Mouse (Mus musculus) kidney, embryonic 16.5 days (tissue): Measurements from ENCODE around the gene Gm3336. TPM values are rescaled to one million over a fixed set of nuclear protein-coding genes. Genes with fewer than 3 reads are reported as not detected.

Source experiments
- ATAC-seq: fragments of 200-750 bp; cut with Nextera tagmentation; 2 replicates; pipeline ENCODE4 v1.8.0; 2017; ENCODE audit warnings: moderate TSS enrichment; ENCODE audit not compliant: low FRiP score, low TSS enrichment
- H3K27ac ChIP-seq: fragments of 300-500 bp; sonication (generic); 2 replicates; pipeline ENCODE4 v1.5.1; 2014; ENCODE audit warnings: low read length
- H3K27me3 ChIP-seq: fragments of 300-500 bp; sonication (generic); 2 replicates; pipeline ENCODE4 v1.6.1; 2014; ENCODE audit warnings: low read length, control low read depth, mixed read lengths; ENCODE audit not compliant: insufficient read depth
- H3K36me3 ChIP-seq: fragments of 300-500 bp; sonication (generic); 2 replicates; pipeline ENCODE4 v1.6.1; 2014; ENCODE audit warnings: low read length, control low read depth, mixed read lengths; ENCODE audit not compliant: insufficient read depth
- H3K4me1 ChIP-seq: fragments of 300-500 bp; sonication (generic); 2 replicates; pipeline ENCODE4 v1.6.1; 2014; ENCODE audit warnings: low read length, control low read depth, mixed read lengths; ENCODE audit not compliant: insufficient read depth
- H3K4me2 ChIP-seq: fragments of 300-500 bp; sonication (generic); replicated peaks from 2 replicates; pipeline ENCODE4 v1.6.1; 2014; ENCODE audit warnings: low read depth, low read length
- H3K4me3 ChIP-seq: fragments of 300-500 bp; sonication (generic); 2 replicates; pipeline ENCODE4 v1.5.1; 2014; ENCODE audit warnings: mild to moderate bottlenecking, low read length
- H3K9ac ChIP-seq: fragments of 300-500 bp; sonication (generic); replicated peaks from 2 replicates; pipeline ENCODE4 v1.6.1; 2014; ENCODE audit warnings: low read length
- H3K9me3 ChIP-seq: fragments of 300-500 bp; sonication (generic); 2 replicates; pipeline ENCODE4 v1.6.1; 2016; ENCODE audit warnings: low read length, control low read depth
- WGBS: fragments of 180-500 bp; shearing (Covaris S2); extraction: QIAGEN DNeasy Blood & Tissue Kit; methylation state at CpG from one replicate; pipeline ENCODE4 v1.1.7; 2014; 5-methylcytosine and 5-hydroxymethylcytosine counted together
- polyA plus RNA-seq: library from polyadenylated mRNA; unstranded; fragments of >200 nt; fragmentation: Nextera tagmentation; extraction: Ambion mirVana; gene quantifications from 2 replicates; pipeline ENCODE4 v1.2.1, GENCODE M21; 2015

Gene Gm3336
- 0.52 and 0.76 TPM in 2 replicates for polyA plus RNA-seq

GRCm38 (mm10) chr8:70718297-70718696 lies at the start of gene Gm3336:
TSS of gene Gm3336 (plus strand) at chr8:70718543.
- no peaks in the 10 kb centered on the region for H3K36me3 ChIP-seq
- no peak within 1 kb of the TSS for H3K27ac ChIP-seq
- H3K4me1 ChIP-seq = peaks cover 7% of the 10 kb centered on the region
- no peaks in the 10 kb centered on the region for H3K27me3 ChIP-seq
- 5% methylated on average over 19 of the region's 19 CpGs for WGBS
- no peak within 1 kb of the TSS for H3K4me3 ChIP-seq
- ATAC-seq = peak; percentile 8; the same call in 1 of the 2 replicates
- no peak within 1 kb of the TSS; the same call in 1 of the 2 replicates for H3K9ac ChIP-seq
- no peak within 1 kb of the TSS for H3K4me2 ChIP-seq
- no peaks in the 10 kb centered on the region for H3K9me3 ChIP-seq

GRCm38 (mm10) chr8:70671615-70672324 lies 46.6 kb upstream of the Gm3336 start:
- H3K27ac ChIP-seq = peak overlapping the region; percentile 80; the same call in 1 of the 2 replicates
- no peaks in the 10 kb centered on the region for H3K36me3 ChIP-seq
- no peak for ATAC-seq
- peaks cover 34% of the 10 kb centered on the region for H3K4me1 ChIP-seq
- H3K4me2 ChIP-seq = no peak overlapping the region
- H3K9ac ChIP-seq = no peak overlapping the region
- no peaks in the 10 kb centered on the region for H3K27me3 ChIP-seq
- WGBS = 62% methylated on average over 10 of the region's 10 CpGs
- H3K9me3 ChIP-seq = no peaks in the 10 kb centered on the region
- no peak overlapping the region for H3K4me3 ChIP-seq

GRCm38 (mm10) chr8:70672325-70673078 lies 45.8 kb upstream of the Gm3336 start:
- H3K9ac ChIP-seq = peak overlapping the region; percentile 74
- no peaks in the 10 kb centered on the region for H3K27me3 ChIP-seq
- H3K4me1 ChIP-seq = peaks cover 40% of the 10 kb centered on the region
- peak overlapping the region; percentile 61 for H3K4me3 ChIP-seq
- WGBS = 37% methylated on average over 19 of the region's 19 CpGs
- no peak; the same call in 1 of the 2 replicates for ATAC-seq
- no peaks in the 10 kb centered on the region for H3K36me3 ChIP-seq
- H3K4me2 ChIP-seq = peak overlapping the region; percentile 49
- peak overlapping the region; percentile 80 for H3K27ac ChIP-seq
- H3K9me3 ChIP-seq = no peaks in the 10 kb centered on the region

GRCm38 (mm10) chr8:70673079-70673856 lies 45.1 kb upstream of the Gm3336 start, which contains the start of gene Lsm4:
TSS of gene Lsm4 (plus strand) at chr8:70673248.
- under 1% methylated on average over 60 of the region's 60 CpGs for WGBS
- peak within 1 kb of the TSS; percentile 61 for H3K4me3 ChIP-seq

GRCm38 (mm10) chr8:70674109-70674508 lies 44.2 kb upstream of the Gm3336 start:
- Histone ChIP-seq H3K4me2 (peak overlapping the region; percentile 72), H3K27me3 (no peaks in the 10 kb centered on the region), H3K27ac (peak overlapping the region; percentile 91), H3K9me3 (no peaks in the 10 kb centered on the region), H3K4me3 (peak overlapping the region; percentile 61), H3K4me1 (peaks cover 46% of the 10 kb centered on the region), H3K9ac (peak overlapping the region; percentile 68), H3K36me3 (peaks cover 6% of the 10 kb centered on the region)
- ATAC-seq = peak; percentile 11; the same call in 1 of the 2 replicates
- 83% methylated on average over 3 of the region's 3 CpGs for WGBS

More at GRCm38 (mm10) chr8:70673079-70673856, 45.1 kb upstream of the Gm3336 start, which contains the start of gene Lsm4:
- Histone ChIP-seq H3K27me3 (no peaks in the 10 kb centered on the region), H3K27ac (peak within 1 kb of the TSS; percentile 91), H3K9ac (peak within 1 kb of the TSS; percentile 74), H3K4me1 (peaks cover 46% of the 10 kb centered on the region), H3K4me2 (peak within 1 kb of the TSS; percentile 72), H3K9me3 (no peaks in the 10 kb centered on the region), H3K36me3 (peaks cover 4% of the 10 kb centered on the region)
- peak; percentile 97 for ATAC-seq

- Histone ChIP-seq H3K27me3 (no peaks in the 10 kb centered on the region), H3K27ac (peak overlapping the region; percentile 91), H3K36me3 (peaks cover 6% of the 10 kb centered on the region), H3K9ac (peak overlapping the region; percentile 68), H3K4me1 (peaks cover 46% of the 10 kb centered on the region), H3K4me2 (no peak overlapping the region), H3K4me3 (no peak overlapping the region), H3K9me3 (no peaks in the 10 kb centered on the region)
- ATAC-seq = no peak
- WGBS = 62% methylated on average over 4 of the region's 4 CpGs
Measured at GRCm38 (mm10) chr8:70674716-70675115, 43.6 kb upstream of the Gm3336 start.

GRCm38 (mm10) chr8:70675336-70675735 lies 43.0 kb upstream of the Gm3336 start:
- peaks cover 6% of the 10 kb centered on the region for H3K36me3 ChIP-seq
- peaks cover 46% of the 10 kb centered on the region for H3K4me1 ChIP-seq
- no peak overlapping the region for H3K4me2 ChIP-seq
- no peak overlapping the region for H3K4me3 ChIP-seq
- H3K27me3 ChIP-seq = no peaks in the 10 kb centered on the region
- H3K9ac ChIP-seq = no peak overlapping the region
- peak overlapping the region; percentile 91 for H3K27ac ChIP-seq
- WGBS = 84% methylated on average over 1 of the region's 1 CpGs
- no peaks in the 10 kb centered on the region for H3K9me3 ChIP-seq
- no peak for ATAC-seq

GRCm38 (mm10) chr8:70677451-70678080 lies 40.8 kb upstream of the Gm3336 start:
- Histone ChIP-seq H3K36me3 (peaks cover 6% of the 10 kb centered on the region), H3K27ac (peak overlapping the region; percentile 5; the same call in 1 of the 2 replicates), H3K9ac (0 out of 2 replicates have a peak overlapping the region, but pooled peaks have one; percentile 10), H3K27me3 (no peaks in the 10 kb centered on the region), H3K4me2 (no peak overlapping the region), H3K4me1 (peaks cover 37% of the 10 kb centered on the region), H3K4me3 (no peak overlapping the region), H3K9me3 (no peaks in the 10 kb centered on the region)
- no peak for ATAC-seq
- 76% methylated on average over 15 of the region's 15 CpGs for WGBS

GRCm38 (mm10) chr8:70678679-70679078 lies 39.7 kb upstream of the Gm3336 start:
- Histone ChIP-seq H3K9ac (no peak overlapping the region), H3K27ac (no peak overlapping the region)

More at GRCm38 (mm10) chr8:70678679-70679078, 39.7 kb upstream of the Gm3336 start:
- no peak overlapping the region for H3K4me3 ChIP-seq
- no peaks in the 10 kb centered on the region for H3K9me3 ChIP-seq
- peaks cover 35% of the 10 kb centered on the region for H3K4me1 ChIP-seq
- no peak overlapping the region for H3K4me2 ChIP-seq
- no peak for ATAC-seq
- peaks cover 6% of the 10 kb centered on the region for H3K36me3 ChIP-seq
- H3K27me3 ChIP-seq = no peaks in the 10 kb centered on the region
